Mouse (Mus musculus): ENCODE results near the gene Slc12a9.

DNA sequence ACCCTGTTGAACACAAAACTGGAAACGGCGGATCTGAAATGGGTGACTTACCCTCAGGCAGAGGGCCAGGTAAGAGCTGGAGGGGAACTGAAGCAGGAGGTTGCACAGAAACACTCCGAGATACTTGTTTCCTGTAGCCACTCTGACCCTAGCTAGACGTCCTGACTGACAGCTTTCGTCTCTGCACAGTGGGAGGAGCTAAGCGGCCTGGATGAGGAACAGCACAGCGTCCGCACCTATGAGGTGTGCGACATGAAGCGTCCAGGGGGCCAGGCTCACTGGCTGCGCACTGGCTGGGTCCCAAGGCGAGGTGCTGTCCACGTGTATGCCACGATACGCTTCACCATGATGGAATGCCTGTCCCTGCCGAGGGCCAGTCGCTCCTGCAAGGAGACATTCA lies 20.7 kb upstream of the Slc12a9 start:
- TF ChIP-seq POLR2A (IDR thresholded peaks at IDR 0.05; ENCODE audit: borderline replicate concordance, control insufficient read depth, low read depth, low read length), result no peak
- TF ChIP-seq CTCF (IDR thresholded peaks at IDR 0.05; ENCODE audit: control insufficient read depth, insufficient read depth, low read length), result no peak
